Mouse (Mus musculus): Measurements from ENCODE around the gene Lman2l. TPM values are rescaled to one million over a fixed set of nuclear protein-coding genes. Genes with fewer than 3 reads are reported as not detected.
A peak's percentile ranks its signal among the peaks of the same experiment; 100 is the strongest.

Gene Lman2l
- 26.0 and 28.7 TPM in 2 replicates for polyA plus RNA-seq (2012; rRNA removed)

- H3K27ac ChIP-seq (ENCODE audit: insufficient read depth, low read depth, low read length): peak within 1 kb of the TSS; percentile 37; the same call in 1 of the 2 replicates
- H3K27me3 ChIP-seq (replicated peaks; ENCODE audit: control insufficient read depth, insufficient read depth, low read length): no peaks in the 10 kb centered on the region
- peak; percentile 99 for DNase-seq
- H3K4me3 ChIP-seq (ENCODE audit: insufficient read depth, low read depth, low read length): peak within 1 kb of the TSS; percentile 92
- TF ChIP-seq CTCF (conservative IDR thresholded peaks at IDR 0.05; ENCODE audit: insufficient read depth, insufficient read length, low read depth, low read length) (no peak), POLR2A (IDR thresholded peaks at IDR 0.05; ENCODE audit: low read depth, low read length) (no peak)
- WGBS: under 1% methylated on average over 56 of the region's 57 CpGs
- H3K36me3 ChIP-seq (ENCODE audit: control insufficient read depth, insufficient read depth, low read length): no peaks in the 10 kb centered on the region
- H3K4me1 ChIP-seq (ENCODE audit: control insufficient read depth, insufficient read depth, low read length): peaks cover 5% of the 10 kb centered on the region; the same call in 1 of the 2 replicates
These were observed at the start of gene Lman2l for GRCm38 (mm10) chr1:36444471-36445464. Gene Lman2l, minus strand, starts transcription at chr1:36445271.

GRCm38 (mm10) chr1:36493299-36493698 is 48.2 kb upstream of the Lman2l start:
- no peak overlapping the region for H3K27ac ChIP-seq (ENCODE audit: insufficient read depth, low read depth, low read length)
- H3K4me3 ChIP-seq (ENCODE audit: insufficient read depth, low read depth, low read length): no peak overlapping the region
- no peaks in the 10 kb centered on the region for H3K36me3 ChIP-seq (ENCODE audit: control insufficient read depth, insufficient read depth, low read length)
- no peak for TF ChIP-seq CTCF (conservative IDR thresholded peaks at IDR 0.05; ENCODE audit: insufficient read depth, insufficient read length, low read depth, low read length)
- TF ChIP-seq POLR2A (IDR thresholded peaks at IDR 0.05; ENCODE audit: low read depth, low read length): no peak
- 61% methylated on average over 6 of the region's 6 CpGs for WGBS
- peaks cover 6% of the 10 kb centered on the region for H3K4me1 ChIP-seq (ENCODE audit: control insufficient read depth, insufficient read depth, low read length)
- no peak for DNase-seq
- no peaks in the 10 kb centered on the region for H3K27me3 ChIP-seq (replicated peaks; ENCODE audit: control insufficient read depth, insufficient read depth, low read length)

- DNase-seq: peak; percentile 78
- Histone ChIP-seq H3K36me3 (ENCODE audit: control insufficient read depth, insufficient read depth, low read length) (no peaks in the 10 kb centered on the region), H3K27ac (ENCODE audit: insufficient read depth, low read depth, low read length) (no peak overlapping the region), H3K4me1 (ENCODE audit: control insufficient read depth, insufficient read depth, low read length) (peaks cover 6% of the 10 kb centered on the region), H3K27me3 (replicated peaks; ENCODE audit: control insufficient read depth, insufficient read depth, low read length) (no peaks in the 10 kb centered on the region), H3K4me3 (ENCODE audit: insufficient read depth, low read depth, low read length) (no peak overlapping the region)
- WGBS: 19% methylated on average over 9 of the region's 9 CpGs
- TF ChIP-seq CTCF (conservative IDR thresholded peaks at IDR 0.05; ENCODE audit: insufficient read depth, insufficient read length, low read depth, low read length) (peak; percentile 57; the same call in 1 of the 2 replicates), POLR2A (IDR thresholded peaks at IDR 0.05; ENCODE audit: low read depth, low read length) (no peak)
These were observed 47.5 kb upstream of the Lman2l start for GRCm38 (mm10) chr1:36492416-36493139.

GRCm38 (mm10) chr1:36489661-36490060 is 44.6 kb upstream of the Lman2l start:
- TF ChIP-seq CTCF (conservative IDR thresholded peaks at IDR 0.05; ENCODE audit: insufficient read depth, insufficient read length, low read depth, low read length) (no peak), POLR2A (IDR thresholded peaks at IDR 0.05; ENCODE audit: low read depth, low read length) (no peak)
- H3K36me3 ChIP-seq (ENCODE audit: control insufficient read depth, insufficient read depth, low read length): no peaks in the 10 kb centered on the region
- H3K27me3 ChIP-seq (replicated peaks; ENCODE audit: control insufficient read depth, insufficient read depth, low read length): no peaks in the 10 kb centered on the region
- no peak for DNase-seq
- no peak overlapping the region for H3K4me3 ChIP-seq (ENCODE audit: insufficient read depth, low read depth, low read length)
- WGBS: 88% methylated on average over 6 of the region's 6 CpGs
- no peak overlapping the region for H3K27ac ChIP-seq (ENCODE audit: insufficient read depth, low read depth, low read length)
- H3K4me1 ChIP-seq (ENCODE audit: control insufficient read depth, insufficient read depth, low read length): peaks cover 6% of the 10 kb centered on the region

GRCm38 (mm10) chr1:36487111-36487510 is 42.0 kb upstream of the Lman2l start:
- Histone ChIP-seq H3K36me3 (ENCODE audit: control insufficient read depth, insufficient read depth, low read length) (no peaks in the 10 kb centered on the region), H3K27ac (ENCODE audit: insufficient read depth, low read depth, low read length) (no peak overlapping the region), H3K27me3 (replicated peaks; ENCODE audit: control insufficient read depth, insufficient read depth, low read length) (no peaks in the 10 kb centered on the region), H3K4me3 (ENCODE audit: insufficient read depth, low read depth, low read length) (no peak overlapping the region), H3K4me1 (ENCODE audit: control insufficient read depth, insufficient read depth, low read length) (no peaks in the 10 kb centered on the region; the same call in none of the 2 replicates)
- DNase-seq: no peak
- WGBS: 84% methylated on average over 9 of the region's 9 CpGs
- TF ChIP-seq POLR2A (IDR thresholded peaks at IDR 0.05; ENCODE audit: low read depth, low read length): no peak
- no peak for TF ChIP-seq CTCF (conservative IDR thresholded peaks at IDR 0.05; ENCODE audit: insufficient read depth, insufficient read length, low read depth, low read length)

GRCm38 (mm10) chr1:36485080-36485479 is 40.0 kb upstream of the Lman2l start:
- WGBS: 41% methylated on average over 7 of the region's 7 CpGs
- no peak overlapping the region for H3K27ac ChIP-seq (ENCODE audit: insufficient read depth, low read depth, low read length)

More at GRCm38 (mm10) chr1:36485080-36485479, 40.0 kb upstream of the Lman2l start:
- TF ChIP-seq POLR2A (IDR thresholded peaks at IDR 0.05; ENCODE audit: low read depth, low read length) (no peak), CTCF (conservative IDR thresholded peaks at IDR 0.05; ENCODE audit: insufficient read depth, insufficient read length, low read depth, low read length) (no peak)
- no peak for DNase-seq
- Histone ChIP-seq H3K4me1 (ENCODE audit: control insufficient read depth, insufficient read depth, low read length) (no peaks in the 10 kb centered on the region; the same call in 1 of the 2 replicates), H3K36me3 (ENCODE audit: control insufficient read depth, insufficient read depth, low read length) (no peaks in the 10 kb centered on the region), H3K4me3 (ENCODE audit: insufficient read depth, low read depth, low read length) (no peak overlapping the region), H3K27me3 (replicated peaks; ENCODE audit: control insufficient read depth, insufficient read depth, low read length) (no peaks in the 10 kb centered on the region)

Data from kidney, adult 2 months (tissue).